Mouse (Mus musculus) limb, embryonic 10.5 days (tissue): ENCODE data around the gene Rnf4. TPM values are rescaled to one million over a fixed set of nuclear protein-coding genes. Genes with fewer than 3 reads are reported as not detected.

Experiments used
- DNase-seq: peaks from one replicate; pipeline ENCODE4 v3.0.0-alpha.2; 2017; ENCODE audit warnings: low spot score
- H3K27ac ChIP-seq: fragments of 300-500 bp; sonication (generic); 2 replicates; pipeline ENCODE4 v1.5.1; 2016; ENCODE audit warnings: mild to moderate bottlenecking
- H3K27me3 ChIP-seq: fragments of 300-500 bp; sonication (generic); 2 replicates; pipeline ENCODE4 v1.6.1; 2016; ENCODE audit warnings: low read depth, mild to moderate bottlenecking; ENCODE audit not compliant: poor library complexity, severe bottlenecking
- H3K36me3 ChIP-seq: fragments of 300-500 bp; sonication (generic); 2 replicates; pipeline ENCODE4 v1.6.1; 2016; ENCODE audit warnings: mild to moderate bottlenecking, moderate library complexity
- H3K4me1 ChIP-seq: fragments of 300-500 bp; sonication (generic); 2 replicates; pipeline ENCODE4 v1.6.1; 2016
- H3K4me3 ChIP-seq: fragments of 300-500 bp; sonication (generic); 2 replicates; pipeline ENCODE4 v1.5.1; 2016; ENCODE audit warnings: mild to moderate bottlenecking, moderate library complexity
- H3K9me3 ChIP-seq: fragments of 300-500 bp; sonication (generic); replicated peaks from 2 replicates; pipeline ENCODE4 v1.6.1; 2016; ENCODE audit warnings: mild to moderate bottlenecking
- WGBS: fragments of 180-500 bp; shearing (Covaris S2); methylation state at CpG from one replicate; pipeline ENCODE4 v1.1.7; 2016; 5-methylcytosine and 5-hydroxymethylcytosine counted together
- polyA plus RNA-seq: library from polyadenylated mRNA; unstranded; fragments of >200 nt; fragmentation: Nextera tagmentation; extraction: Ambion mirVana; gene quantifications from 2 replicates; pipeline ENCODE4 v1.2.1, GENCODE M21; 2016

Rnf4 gene
- polyA plus RNA-seq, 1 experiment from 2014 or later = 207 TPM

DNA sequence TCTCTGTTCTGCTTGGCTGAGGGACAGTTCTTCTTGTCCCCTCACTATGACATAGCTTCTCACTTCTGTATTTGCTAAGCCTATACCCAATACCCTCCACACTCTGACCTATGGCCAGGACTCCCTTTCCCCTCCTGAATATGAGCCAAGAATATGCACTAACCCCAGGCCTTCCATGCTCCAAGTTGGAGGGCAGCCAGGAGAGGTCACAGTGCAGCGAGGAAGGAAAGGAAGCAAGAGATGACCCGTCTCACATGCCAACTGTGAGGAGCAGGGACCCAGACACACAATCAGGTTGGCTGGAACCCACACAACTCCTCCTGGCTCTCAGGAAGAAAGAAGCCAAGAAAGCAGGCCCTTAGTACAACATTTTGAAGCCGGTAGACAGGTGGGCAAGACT is 27.1 kb upstream of the Rnf4 start:
- 91% methylated on average over 3 of the region's 3 CpGs for WGBS
- no peaks in the 10 kb centered on the region for H3K4me1 ChIP-seq
- no peak overlapping the region for H3K4me3 ChIP-seq
- DNase-seq = no peak
- no peaks in the 10 kb centered on the region for H3K27me3 ChIP-seq
- H3K36me3 ChIP-seq = no peaks in the 10 kb centered on the region
- H3K9me3 ChIP-seq = no peaks in the 10 kb centered on the region
- no peak overlapping the region for H3K27ac ChIP-seq

DNA sequence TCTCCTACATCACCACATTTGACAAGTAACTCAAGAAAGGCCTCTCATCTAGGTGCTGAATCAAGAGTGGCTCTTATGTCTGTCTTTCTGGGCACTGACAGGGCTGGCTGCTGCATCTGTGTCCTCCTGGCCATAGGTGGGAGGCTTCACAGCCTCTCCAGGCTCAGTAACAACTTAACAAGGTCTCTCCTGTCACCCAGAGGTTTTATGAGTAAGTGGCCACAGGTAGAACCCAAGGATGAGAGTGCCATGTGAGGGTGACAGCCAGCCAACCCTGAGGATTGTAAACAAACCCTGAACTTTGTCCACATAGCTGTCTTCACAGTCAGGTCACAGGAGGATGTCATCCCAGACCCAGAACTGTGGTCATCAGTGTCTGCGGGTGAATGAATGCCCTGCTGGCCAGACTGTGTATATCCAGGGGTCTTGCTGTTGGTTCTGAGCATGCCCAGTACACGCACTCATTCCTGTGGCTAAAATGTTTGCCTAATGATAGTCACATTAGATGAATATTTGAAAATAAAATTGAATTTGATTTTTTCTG is 16.5 kb upstream of the Rnf4 start:
- no peak for DNase-seq
- H3K4me1 ChIP-seq = no peaks in the 10 kb centered on the region
- H3K27me3 ChIP-seq = no peaks in the 10 kb centered on the region
- no peak overlapping the region for H3K4me3 ChIP-seq
- no peaks in the 10 kb centered on the region for H3K36me3 ChIP-seq
- 78% methylated on average over 2 of the region's 2 CpGs for WGBS
- no peaks in the 10 kb centered on the region for H3K9me3 ChIP-seq
- H3K27ac ChIP-seq = no peak overlapping the region

DNA sequence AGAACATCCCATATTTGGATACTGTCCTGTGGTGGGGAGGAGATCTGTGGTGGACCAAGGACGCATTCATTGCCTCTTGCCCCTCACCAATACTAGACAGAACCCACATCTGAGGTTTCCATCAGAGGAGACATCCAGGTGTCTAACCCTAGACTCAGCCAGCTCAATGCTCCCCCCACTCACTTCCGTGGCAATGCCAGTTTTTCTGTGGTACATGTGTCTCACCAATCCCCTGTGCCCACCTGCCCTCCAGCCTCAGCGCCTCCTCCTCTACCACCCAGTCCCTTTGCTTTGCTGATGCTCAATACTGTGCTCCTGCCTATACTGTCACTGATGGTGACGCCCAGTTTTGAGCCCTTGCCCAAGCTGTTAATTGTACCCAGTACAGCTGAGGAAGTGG is 14.9 kb upstream of the Rnf4 start:
- DNase-seq = no peak
- Histone ChIP-seq H3K27me3 (no peaks in the 10 kb centered on the region), H3K27ac (no peak overlapping the region), H3K4me1 (peaks cover 5% of the 10 kb centered on the region), H3K4me3 (no peak overlapping the region), H3K9me3 (no peaks in the 10 kb centered on the region), H3K36me3 (no peaks in the 10 kb centered on the region)
- WGBS = 87% methylated on average over 4 of the region's 4 CpGs

DNA sequence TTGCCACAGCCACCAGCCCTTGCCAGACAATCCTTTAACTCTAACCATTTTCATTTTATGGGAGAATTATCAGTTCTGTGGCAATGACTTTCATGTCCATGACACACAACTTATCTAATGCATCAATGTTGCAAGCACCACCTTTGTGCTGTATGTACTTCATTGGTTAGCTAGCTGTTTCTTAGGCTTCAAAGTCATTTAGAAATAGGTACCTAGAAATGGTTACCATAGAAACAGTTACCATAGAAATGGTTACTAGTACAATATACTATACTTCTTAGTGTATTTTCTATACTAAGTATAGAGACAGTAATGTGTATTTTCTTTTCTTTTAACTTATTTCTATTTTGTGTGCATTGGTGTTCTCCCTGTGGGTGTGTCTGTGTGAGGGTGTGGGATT is 10.8 kb upstream of the Rnf4 start:
- no peaks in the 10 kb centered on the region for H3K9me3 ChIP-seq
- H3K4me1 ChIP-seq = peaks cover 15% of the 10 kb centered on the region
- no peaks in the 10 kb centered on the region for H3K36me3 ChIP-seq
- H3K4me3 ChIP-seq = no peak overlapping the region
- DNase-seq = no peak
- peaks cover 7% of the 10 kb centered on the region; the same call in 1 of the 2 replicates for H3K27me3 ChIP-seq
- no peak overlapping the region for H3K27ac ChIP-seq

GRCm38 (mm10) chr5:34326249-34326691 is 9.8 kb upstream of the Rnf4 start:
- peaks cover 15% of the 10 kb centered on the region for H3K4me1 ChIP-seq
- H3K36me3 ChIP-seq = no peaks in the 10 kb centered on the region
- peaks cover 7% of the 10 kb centered on the region; the same call in 1 of the 2 replicates for H3K27me3 ChIP-seq
- peak overlapping the region; percentile 76; the same call in 1 of the 2 replicates for H3K27ac ChIP-seq
- peak; percentile 38 for DNase-seq
- WGBS = 36% methylated on average over 4 of the region's 4 CpGs
- H3K9me3 ChIP-seq = no peaks in the 10 kb centered on the region
- H3K4me3 ChIP-seq = no peak overlapping the region

DNA sequence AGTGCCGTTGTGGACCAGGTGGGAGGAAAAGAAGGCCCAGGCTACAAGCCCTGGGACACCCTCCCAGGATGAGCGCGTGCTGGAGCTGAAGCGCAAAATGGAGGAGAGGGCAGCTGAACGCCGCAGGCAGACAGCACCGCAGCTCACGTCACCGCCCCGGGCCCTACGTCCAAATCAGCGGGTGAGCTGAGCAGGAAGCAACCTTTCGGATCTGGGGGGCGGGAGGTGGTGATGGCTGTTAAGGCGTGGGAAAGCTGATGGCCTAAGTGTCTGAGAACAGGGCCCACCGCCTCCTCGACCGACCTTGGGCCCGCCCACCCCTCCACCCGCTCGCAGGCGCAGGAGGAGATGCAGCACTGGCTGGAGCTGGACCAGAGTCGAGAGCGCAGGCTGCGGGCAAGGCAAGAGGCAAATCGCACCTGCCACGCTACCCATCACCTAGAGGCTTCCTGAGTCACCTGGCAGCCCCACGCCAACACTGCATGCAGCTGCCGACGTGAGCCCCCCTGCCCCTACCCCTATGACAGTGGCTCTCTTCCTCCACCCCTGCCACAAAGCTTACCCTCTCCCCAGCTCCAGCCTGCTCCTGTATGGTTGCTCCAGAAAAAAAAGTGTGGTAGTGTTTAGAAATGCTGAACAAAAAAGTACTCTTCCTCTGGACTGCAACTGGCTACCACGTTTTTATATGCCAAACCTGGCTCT is 9.1 kb upstream of the Rnf4 start:
- Histone ChIP-seq H3K27ac (peak overlapping the region; percentile 76), H3K9me3 (no peaks in the 10 kb centered on the region), H3K4me3 (peak overlapping the region; percentile 50), H3K36me3 (no peaks in the 10 kb centered on the region), H3K27me3 (peaks cover 7% of the 10 kb centered on the region; the same call in 1 of the 2 replicates), H3K4me1 (peaks cover 15% of the 10 kb centered on the region)
- peak; percentile 65 for DNase-seq
- WGBS = 10% methylated on average over 31 of the region's 31 CpGs

DNA sequence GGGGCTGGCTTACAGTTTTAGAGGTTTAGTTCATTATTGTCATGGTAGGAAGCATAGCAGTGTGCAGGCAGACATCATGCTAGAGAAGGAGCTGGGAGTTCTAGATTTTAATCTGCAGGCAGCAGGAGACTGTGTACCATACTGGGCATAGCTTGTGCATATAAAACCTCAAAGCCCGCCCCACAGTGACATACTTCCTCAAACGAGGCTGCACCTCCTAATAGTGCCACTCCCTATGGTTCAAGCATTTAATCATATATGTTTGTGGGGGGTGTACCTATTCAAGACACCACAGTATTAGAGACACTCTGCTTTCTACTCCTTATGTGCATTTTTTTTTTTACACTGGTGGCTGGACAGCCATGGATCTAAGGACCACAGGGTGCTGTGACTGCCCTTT is 6.0 kb upstream of the Rnf4 start:
- Histone ChIP-seq H3K9me3 (no peaks in the 10 kb centered on the region), H3K4me1 (peaks cover 16% of the 10 kb centered on the region), H3K4me3 (no peak overlapping the region), H3K27me3 (peaks cover 7% of the 10 kb centered on the region; the same call in 1 of the 2 replicates), H3K36me3 (no peaks in the 10 kb centered on the region), H3K27ac (no peak overlapping the region)
- no peak for DNase-seq
- 89% methylated on average over 2 of the region's 2 CpGs for WGBS

DNA sequence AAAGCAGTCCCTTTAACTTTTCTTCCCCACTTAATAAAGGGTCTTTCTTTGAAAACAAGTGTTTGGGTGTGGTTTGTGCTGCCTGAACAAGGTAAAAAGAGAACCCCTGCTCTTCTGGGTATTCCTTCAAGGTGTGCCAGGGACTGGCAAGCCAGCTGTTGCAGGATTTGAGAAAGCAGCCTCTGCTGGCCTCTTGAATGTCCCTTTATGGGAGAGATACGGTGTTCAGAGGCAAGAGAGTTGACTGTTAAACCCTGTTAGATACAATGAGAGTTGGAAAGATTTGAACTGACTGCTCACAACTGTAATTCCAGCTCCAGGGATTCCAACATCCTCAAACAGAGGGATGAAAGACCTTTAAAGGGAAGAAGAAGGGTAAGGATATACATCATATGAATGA is 2.0 kb upstream of the Rnf4 start:
- Histone ChIP-seq H3K36me3 (peaks cover 9% of the 10 kb centered on the region), H3K27me3 (no peaks in the 10 kb centered on the region), H3K4me1 (peaks cover 19% of the 10 kb centered on the region), H3K9me3 (no peaks in the 10 kb centered on the region), H3K4me3 (no peak overlapping the region), H3K27ac (no peak overlapping the region)
- WGBS = 90% methylated on average over 1 of the region's 1 CpGs
- DNase-seq = no peak

DNA sequence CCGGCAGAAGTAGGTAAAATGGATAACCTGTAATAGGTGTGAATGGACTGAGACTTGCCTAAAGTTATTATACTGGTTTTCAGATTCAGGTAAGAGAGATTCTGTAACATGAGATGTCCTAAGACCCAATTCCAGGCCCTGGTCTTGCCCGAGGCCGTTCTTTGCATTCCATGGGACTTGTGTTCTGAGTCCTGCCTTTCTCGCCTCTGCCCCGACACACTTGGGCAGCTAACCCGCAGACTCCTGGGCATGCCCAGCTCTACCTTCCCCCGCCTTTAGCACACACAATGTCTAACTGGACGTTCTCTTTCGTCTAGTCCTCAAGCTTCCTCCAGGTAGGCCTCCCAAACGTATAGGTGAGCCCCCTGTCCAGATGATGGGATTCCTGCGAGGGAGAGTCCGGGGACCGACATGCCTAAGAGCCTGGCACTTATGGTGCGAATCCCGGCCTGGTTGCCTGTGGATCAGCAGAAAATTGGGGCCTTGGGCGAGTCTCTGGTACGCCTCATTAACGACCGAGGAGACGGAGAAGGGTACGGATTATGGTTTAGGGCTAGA is 471 bp upstream of the Rnf4 start:
- Histone ChIP-seq H3K9me3 (no peaks in the 10 kb centered on the region), H3K27me3 (no peaks in the 10 kb centered on the region), H3K36me3 (peaks cover 24% of the 10 kb centered on the region), H3K27ac (peak overlapping the region; percentile 99), H3K4me1 (peaks cover 19% of the 10 kb centered on the region), H3K4me3 (peak overlapping the region; percentile 97)
- 2% methylated on average over 21 of the region's 21 CpGs for WGBS
- no peak for DNase-seq

- Histone ChIP-seq H3K4me3 (peak overlapping the region; percentile 97), H3K4me1 (peaks cover 19% of the 10 kb centered on the region), H3K36me3 (peaks cover 24% of the 10 kb centered on the region), H3K27me3 (no peaks in the 10 kb centered on the region), H3K9me3 (no peaks in the 10 kb centered on the region), H3K27ac (peak overlapping the region; percentile 99)
- WGBS = under 1% methylated on average over 42 of the region's 42 CpGs
- peak; percentile 82 for DNase-seq
Measured at GRCm38 (mm10) chr5:34336775-34337450, 824 bp downstream of the Rnf4 start.

DNA sequence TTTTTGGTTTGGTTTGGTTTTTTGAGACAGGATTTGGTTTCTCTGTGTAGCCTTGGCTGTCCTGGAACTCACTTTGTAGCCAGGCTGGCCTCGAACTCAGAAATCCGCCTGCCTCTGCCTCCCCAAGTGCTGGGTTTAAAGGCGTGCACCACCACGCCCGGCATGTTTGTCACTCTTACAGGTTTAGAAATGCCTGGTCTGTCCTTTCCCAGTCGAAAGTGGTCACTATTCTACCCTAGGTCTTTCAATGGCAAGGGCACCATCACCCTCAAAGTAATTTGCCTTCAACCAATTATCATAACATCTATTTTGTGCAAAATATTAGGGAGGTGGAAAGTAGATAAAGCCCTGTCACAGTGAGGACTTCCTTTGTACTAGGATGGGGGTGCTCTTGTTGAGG is 4.2 kb downstream of the Rnf4 start:
- Histone ChIP-seq H3K4me3 (no peak overlapping the region), H3K27ac (no peak overlapping the region), H3K9me3 (no peaks in the 10 kb centered on the region), H3K4me1 (peaks cover 17% of the 10 kb centered on the region), H3K27me3 (no peaks in the 10 kb centered on the region), H3K36me3 (peaks cover 52% of the 10 kb centered on the region)
- DNase-seq = no peak
- WGBS = 97% methylated on average over 6 of the region's 6 CpGs

GRCm38 (mm10) chr5:34352084-34352631 is 16.1 kb downstream of the Rnf4 start:
- no peak overlapping the region for H3K4me3 ChIP-seq
- H3K27ac ChIP-seq = no peak overlapping the region
- no peaks in the 10 kb centered on the region for H3K9me3 ChIP-seq
- H3K27me3 ChIP-seq = no peaks in the 10 kb centered on the region
- H3K36me3 ChIP-seq = peaks cover 100% of the 10 kb centered on the region
- 98% methylated on average over 3 of the region's 3 CpGs for WGBS
- no peaks in the 10 kb centered on the region for H3K4me1 ChIP-seq
- no peak for DNase-seq

GRCm38 (mm10) chr5:34360261-34360660 is 24.2 kb downstream of the Rnf4 start:
- H3K4me3 ChIP-seq = no peak overlapping the region
- no peaks in the 10 kb centered on the region for H3K9me3 ChIP-seq
- DNase-seq = no peak
- peaks cover 90% of the 10 kb centered on the region for H3K36me3 ChIP-seq
- no peaks in the 10 kb centered on the region for H3K4me1 ChIP-seq
- no peak overlapping the region for H3K27ac ChIP-seq
- no peaks in the 10 kb centered on the region for H3K27me3 ChIP-seq
- WGBS = 90% methylated on average over 3 of the region's 3 CpGs
